Mouse (Mus musculus) spleen, postnatal 10 days (tissue): Measurements from ENCODE around the gene Camta1.

Experiments used
- DNase-seq, 2 experiments: peaks; one replicate each; pipeline ENCODE4 v3.0.0; 2021 to 2022; ENCODE audit warnings: low spot score in 2 of 2

Camta1 gene

GRCm38 (mm10) chr4:151779962-151780459 is 81.7 kb downstream of the Camta1 start:
- no peak for DNase-seq

GRCm38 (mm10) chr4:151778511-151778910 is 83.2 kb downstream of the Camta1 start:
- no peak for DNase-seq

- no peak for DNase-seq
These were observed 84.2 kb downstream of the Camta1 start for GRCm38 (mm10) chr4:151777451-151777850.

- no peak for DNase-seq
These were observed 86.2 kb downstream of the Camta1 start for GRCm38 (mm10) chr4:151775441-151775840.

GRCm38 (mm10) chr4:151773651-151774050 is 88.0 kb downstream of the Camta1 start:
- no peak for DNase-seq

- DNase-seq, result no peak
These were observed 88.7 kb downstream of the Camta1 start for GRCm38 (mm10) chr4:151773007-151773406.

- DNase-seq, result no peak
These were observed 91.0 kb downstream of the Camta1 start for GRCm38 (mm10) chr4:151770697-151771096.

- DNase-seq, result no peak
These were observed 93.9 kb downstream of the Camta1 start for GRCm38 (mm10) chr4:151767786-151768185.

GRCm38 (mm10) chr4:151767361-151767760 is 94.3 kb downstream of the Camta1 start:
- DNase-seq, result no peak

- no peak for DNase-seq
These were observed 96.3 kb downstream of the Camta1 start for GRCm38 (mm10) chr4:151765376-151765775.

- peak in 1 of 2 experiments; percentile 50 for DNase-seq
These were observed 97.7 kb downstream of the Camta1 start for GRCm38 (mm10) chr4:151763928-151764327.

- no peak for DNase-seq
These were observed 102.6 kb downstream of the Camta1 start for GRCm38 (mm10) chr4:151759095-151759494.

- DNase-seq, result no peak
These were observed 103.3 kb downstream of the Camta1 start for GRCm38 (mm10) chr4:151758337-151758736.

GRCm38 (mm10) chr4:151757261-151757660 is 104.4 kb downstream of the Camta1 start:
- DNase-seq, result no peak

- no peak for DNase-seq
These were observed 105.3 kb downstream of the Camta1 start for GRCm38 (mm10) chr4:151756400-151756799.

- no peak for DNase-seq
These were observed 108.4 kb downstream of the Camta1 start for GRCm38 (mm10) chr4:151753231-151753630.

- DNase-seq, result no peak
These were observed 109.1 kb downstream of the Camta1 start for GRCm38 (mm10) chr4:151752551-151752950.

- no peak for DNase-seq
These were observed 110.3 kb downstream of the Camta1 start for GRCm38 (mm10) chr4:151751270-151751945.

- no peak for DNase-seq
These were observed 114.0 kb downstream of the Camta1 start for GRCm38 (mm10) chr4:151747723-151748122.

- no peak for DNase-seq
These were observed 115.6 kb downstream of the Camta1 start for GRCm38 (mm10) chr4:151746002-151746606.

- DNase-seq, result peak in 1 of 2 experiments; percentile 45
These were observed 120.2 kb downstream of the Camta1 start for GRCm38 (mm10) chr4:151741249-151742137.

- DNase-seq, result no peak
These were observed 122.2 kb downstream of the Camta1 start for GRCm38 (mm10) chr4:151739348-151739956.
